Mouse (Mus musculus) adrenal gland, postnatal 14 days (tissue): ENCODE results near the gene Ttn. TPM values are rescaled to one million over a fixed set of nuclear protein-coding genes. Genes with fewer than 3 reads are reported as not detected.

ENCODE experiments used
- DNase-seq: peaks from one replicate; pipeline ENCODE4 v3.0.0; 2021; ENCODE audit warnings: mixed read lengths
- total RNA-seq: library from RNA; stranded (reverse); gene quantifications from 2 replicates; pipeline ENCODE4 v1.2.3, GENCODE M21; 2021

Gene Ttn
- total RNA-seq, 1 experiment from 2014 or later = 0.37 TPM

DNA sequence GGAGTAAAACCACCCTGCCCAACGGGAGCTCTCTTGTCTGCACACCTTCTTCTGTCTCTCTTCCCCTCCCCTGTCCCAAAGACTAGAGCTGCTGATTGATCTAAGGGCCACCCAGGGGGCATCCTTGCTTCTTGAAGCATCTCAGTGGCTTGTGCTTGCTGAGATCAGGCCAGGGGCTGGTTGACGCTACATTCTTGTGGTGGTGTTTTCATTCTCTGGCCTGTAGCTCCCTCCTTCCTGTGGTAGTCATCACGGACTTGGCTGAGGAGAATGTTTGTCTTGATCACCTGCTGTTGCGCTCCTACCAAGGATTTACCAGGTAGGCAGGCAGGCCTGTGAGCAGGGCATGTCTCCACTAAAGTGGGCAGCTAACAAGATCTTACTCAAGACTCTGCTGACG lies 279.6 kb downstream of the Ttn start:
- no peak for DNase-seq

DNA sequence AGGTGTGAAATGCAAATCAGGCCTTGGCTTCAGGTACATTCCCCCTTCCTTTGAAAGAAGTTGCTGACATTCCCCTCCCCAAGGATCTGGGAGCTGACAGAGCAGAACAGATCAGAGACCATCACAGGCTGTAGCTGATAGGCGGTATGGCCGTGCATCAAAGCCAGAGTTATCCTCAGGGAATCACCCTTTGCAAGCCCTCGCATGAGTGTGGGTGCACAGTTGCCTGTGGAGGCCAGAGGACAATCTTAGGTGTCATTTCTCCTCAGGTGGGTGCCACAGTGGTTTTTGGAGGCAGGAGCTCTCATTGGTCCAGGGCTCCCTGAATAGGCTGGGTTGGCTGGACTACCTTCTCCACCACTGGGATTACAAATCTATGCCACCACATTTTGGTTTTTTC lies 280.2 kb downstream of the Ttn start:
- DNase-seq = no peak

DNA sequence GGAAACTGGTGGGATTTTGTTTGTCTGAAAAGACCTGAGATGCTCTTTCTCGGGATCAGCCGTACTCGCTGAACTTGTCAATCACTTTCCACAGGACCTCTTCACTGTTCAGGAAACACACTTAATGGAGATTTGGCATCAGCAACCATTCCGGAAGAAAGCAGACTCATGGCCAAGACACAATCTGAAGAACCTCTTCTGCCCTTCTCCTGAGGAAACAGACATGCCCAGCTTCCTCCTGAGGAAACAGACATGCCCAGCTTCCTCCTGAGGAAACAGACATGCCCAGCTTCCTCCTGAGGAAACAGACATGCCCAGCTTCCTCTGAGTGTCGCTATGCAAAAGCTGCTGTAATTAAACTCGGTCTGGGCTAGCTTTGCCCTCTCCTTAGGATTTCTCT lies 287.1 kb downstream of the Ttn start:
- peak; percentile 9 for DNase-seq

DNA sequence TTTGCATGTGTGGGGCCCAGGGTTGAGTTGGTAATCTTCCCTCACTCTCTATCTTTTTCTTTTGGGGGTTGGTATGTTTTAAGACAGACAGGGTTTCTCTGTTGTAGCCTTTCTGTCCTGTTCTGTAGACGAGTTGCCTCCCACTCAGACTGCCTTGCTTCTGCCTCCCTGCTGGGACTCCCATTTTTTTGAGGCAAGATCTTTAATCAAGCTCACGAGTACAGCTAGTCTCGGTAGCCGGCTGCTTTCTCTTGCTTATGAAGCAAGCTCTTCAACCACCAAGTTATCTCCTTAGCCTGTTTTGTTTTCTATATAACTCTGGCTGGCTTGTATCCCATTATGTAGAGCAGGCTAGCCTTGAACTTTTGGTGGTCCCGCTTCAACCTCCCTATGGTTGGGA lies 288.6 kb downstream of the Ttn start:
- no peak for DNase-seq

DNA sequence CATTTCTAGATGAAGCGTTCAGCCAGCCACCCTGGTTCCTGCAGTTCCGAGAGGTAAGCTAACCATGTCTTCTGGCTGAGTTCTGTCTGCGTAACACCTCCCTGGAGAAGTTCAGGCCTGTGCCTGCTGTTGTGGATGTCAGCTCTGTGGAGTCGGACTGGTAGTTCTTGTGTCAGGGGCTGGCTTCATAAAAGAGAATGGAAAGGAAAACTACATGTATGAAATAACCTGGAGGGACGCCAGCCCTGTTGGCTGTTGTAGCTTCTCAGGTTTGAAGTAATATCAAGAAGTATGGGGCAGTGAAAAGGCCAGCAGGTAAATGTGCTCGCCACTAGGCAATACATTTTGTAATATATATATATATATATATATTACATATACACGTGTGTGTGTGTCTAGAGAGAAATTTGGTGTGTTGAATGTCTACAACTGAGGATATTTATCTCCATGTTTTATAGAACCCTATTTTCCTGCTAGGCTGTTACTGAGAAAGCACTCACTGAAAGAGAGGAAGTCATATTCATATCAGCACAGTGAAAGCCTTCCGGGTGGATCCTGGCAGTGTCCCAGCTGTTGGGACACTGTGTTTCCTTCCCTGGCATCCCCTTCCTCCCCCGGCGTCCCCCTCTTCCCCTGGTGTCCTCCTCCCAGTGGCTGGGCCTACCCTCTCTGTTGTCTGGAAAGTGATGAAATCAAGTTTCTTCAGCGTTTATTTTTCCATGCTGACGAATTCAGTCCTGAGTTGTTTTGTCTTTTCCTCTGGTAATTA lies 291.7 kb downstream of the Ttn start:
- DNase-seq = peak; percentile 73

DNA sequence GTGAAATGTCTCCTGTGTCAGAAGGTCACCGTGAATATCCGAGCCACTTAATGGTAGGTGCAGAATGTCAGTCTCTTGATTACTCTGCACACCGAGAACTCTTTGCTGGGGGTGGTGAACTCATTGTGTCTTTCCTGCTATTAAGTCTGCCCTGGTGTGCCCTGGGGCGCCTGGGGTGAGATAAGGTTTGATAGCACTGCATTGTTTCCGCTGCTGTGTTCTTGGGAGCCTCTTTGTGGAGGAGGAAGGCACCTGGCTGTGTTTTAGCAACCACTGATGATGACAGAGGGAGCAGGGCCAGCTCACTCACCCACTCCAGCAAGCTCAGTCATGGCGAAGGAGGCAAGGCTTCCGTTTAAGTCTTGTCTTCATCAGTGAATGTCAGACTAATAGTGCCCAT lies 294.2 kb downstream of the Ttn start:
- peak; percentile 11 for DNase-seq

DNA sequence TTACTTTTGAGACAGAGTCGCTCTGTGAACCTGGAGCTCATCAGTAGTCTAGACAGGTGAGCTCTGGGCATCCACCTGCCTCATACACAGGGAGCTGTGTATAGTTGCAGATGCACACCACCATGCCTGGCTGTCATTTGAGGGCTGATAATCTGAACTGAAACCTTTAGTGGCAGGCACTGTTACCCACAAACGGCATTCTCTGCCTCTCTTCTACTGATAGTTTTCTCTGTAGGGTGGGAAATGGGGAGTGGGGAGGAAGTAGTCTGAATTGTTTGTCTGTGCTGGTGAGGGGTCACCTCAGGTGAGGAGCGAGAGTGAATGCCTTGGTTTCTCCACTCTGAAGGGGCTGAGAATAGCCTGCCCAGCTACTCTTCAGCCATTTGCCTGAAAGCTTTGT lies 294.7 kb downstream of the Ttn start:
- no peak for DNase-seq

DNA sequence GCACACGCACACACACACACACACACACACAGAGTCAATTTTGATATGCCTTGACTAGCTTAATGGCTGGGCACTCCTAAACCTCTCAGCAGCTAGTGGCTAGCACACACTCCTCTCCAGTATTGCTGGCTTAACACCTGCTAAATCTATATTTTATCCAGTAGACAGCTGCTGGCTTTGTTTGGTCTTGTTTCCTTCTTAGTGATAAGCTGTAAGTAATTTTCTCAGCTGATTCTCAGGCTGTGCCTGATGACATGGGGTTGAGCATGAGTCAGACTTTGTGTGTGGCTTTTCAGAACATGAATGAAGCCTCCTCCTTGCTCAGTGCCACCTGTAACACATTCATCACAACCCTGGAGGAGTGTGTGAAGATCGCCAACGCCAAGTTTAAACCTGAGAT lies 295.4 kb downstream of the Ttn start:
- no peak for DNase-seq

DNA sequence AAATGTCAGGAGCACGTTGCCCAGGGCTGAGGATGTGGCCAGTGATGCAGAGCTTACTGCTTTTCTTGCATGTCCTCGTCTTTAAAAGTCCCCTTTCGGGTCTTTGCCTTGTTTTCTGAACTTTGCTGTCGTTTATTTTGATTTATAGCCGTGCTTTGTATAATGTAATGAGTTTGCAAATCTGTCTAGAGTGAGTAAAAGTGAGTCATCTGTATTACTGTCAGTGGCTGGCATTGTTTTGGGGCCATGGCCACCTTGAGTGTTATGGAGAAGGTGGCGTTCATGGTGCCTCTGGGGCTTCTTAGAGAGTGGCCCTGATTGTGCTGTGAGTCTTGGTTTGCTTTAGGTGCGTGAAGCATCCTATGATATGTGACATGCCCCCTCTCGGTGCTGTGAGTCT lies 300.0 kb downstream of the Ttn start:
- DNase-seq = peak; percentile 19

DNA sequence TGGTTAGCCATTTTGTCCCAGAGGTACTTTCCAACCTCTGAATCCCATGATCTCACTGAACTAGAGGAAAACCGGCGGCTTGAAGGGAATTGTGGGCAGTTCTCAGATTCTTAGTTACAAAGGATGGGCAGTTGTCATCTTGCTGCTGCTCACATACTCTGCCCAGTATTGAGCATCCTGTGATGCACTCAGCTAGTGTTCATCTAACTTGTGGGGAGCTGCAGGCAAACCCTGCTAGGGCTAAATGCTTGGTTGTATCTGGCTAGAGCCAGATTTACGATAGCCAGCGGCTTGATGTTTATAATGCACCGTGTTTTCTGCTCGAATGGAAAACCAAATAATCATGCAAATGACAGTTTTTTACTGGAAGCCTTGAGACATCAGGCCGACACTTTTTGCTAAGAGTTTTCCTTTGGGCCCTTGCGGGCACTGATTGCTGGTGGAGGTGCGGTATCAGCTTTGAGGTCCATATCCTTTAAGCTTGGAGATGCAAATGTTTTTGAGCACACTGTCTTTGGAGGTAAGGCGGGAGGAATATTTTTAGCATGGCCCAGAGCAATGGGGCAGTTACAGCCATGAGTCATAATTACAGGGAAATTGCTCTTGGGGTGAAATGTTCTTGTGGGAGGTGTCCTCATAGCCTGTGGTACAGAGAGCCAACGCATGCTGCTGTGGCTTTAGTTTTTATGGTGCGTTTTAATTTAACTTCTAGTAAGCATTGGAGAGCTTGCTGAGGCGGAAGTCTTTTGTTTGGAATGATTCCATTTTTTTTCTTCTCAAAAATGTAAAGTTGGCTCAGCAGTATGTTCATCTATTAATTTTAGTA lies 305.7 kb downstream of the Ttn start:
- no peak for DNase-seq

DNA sequence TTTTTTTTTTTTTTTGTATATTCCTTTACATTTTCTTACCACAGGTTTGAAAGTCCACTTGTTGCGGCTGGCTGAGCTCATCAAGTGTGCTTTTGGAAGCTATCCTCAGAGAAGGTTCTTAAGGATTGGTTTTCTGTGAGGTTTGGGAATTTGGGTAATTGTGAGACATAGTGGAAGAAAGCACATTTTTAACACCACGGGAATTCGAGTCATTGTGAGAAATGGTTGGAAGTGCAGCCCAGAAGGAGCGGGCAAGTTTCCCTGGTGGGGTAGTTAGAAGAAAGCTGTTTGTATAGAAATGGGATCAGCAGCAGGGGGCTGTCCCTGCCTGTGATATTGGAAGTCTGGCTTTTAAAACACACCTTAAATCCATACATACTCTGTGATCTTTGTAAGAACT lies 306.4 kb downstream of the Ttn start:
- DNase-seq = no peak

DNA sequence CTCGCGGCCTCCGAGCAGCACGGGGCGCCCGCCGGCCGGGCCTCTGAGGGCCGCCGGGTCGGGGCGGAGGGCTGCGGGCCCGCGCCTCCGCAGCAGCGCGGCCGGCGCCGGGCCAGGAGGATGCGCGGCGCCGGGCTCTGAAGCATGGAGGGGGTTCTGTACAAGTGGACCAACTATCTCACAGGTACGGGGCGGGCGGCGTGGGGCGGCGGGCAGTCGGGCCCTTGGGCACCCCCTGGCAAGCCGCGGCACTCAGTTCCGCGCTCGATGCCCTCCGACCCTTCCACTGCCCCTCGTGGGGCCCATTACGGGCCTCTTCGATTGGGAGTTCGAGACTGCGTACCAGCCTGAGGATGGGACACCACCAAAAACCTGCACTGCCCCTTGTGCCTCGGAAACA lies 306.9 kb downstream of the Ttn start:
- DNase-seq = no peak

DNA sequence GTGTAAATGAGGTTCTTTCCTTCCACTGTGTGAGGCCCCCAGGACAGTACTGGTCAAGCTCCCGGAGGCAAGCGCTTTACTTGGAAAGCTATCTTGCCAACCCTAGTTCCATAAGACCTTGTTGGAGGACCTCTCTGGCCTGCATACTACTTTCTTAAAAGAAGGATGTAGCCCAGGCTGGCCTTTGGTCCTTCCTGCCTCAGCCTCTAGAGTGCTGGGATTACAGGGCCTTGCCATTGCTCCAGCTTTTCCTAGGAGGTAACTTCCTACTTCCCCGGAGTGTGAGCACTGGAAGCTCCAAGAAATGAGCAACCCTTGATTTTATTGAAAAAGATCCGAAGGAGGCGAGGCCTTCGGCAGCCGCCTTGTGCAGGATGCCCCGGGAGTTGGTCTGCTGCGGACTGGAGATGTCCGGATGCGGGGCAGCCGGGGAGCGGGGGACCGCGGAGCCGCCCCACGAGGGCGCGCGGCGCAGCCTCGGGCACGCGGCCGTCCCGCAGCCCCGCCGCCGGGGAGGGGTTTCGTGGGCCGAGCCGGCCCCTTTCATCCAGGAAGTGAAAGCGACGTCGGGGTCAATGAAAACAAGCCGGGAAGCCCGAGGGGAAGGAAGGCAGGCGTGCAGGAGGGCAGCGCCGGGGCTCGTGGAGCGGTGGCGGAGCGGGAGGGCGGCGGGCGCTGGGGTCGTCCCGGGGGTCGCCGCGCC lies 307.5 kb downstream of the Ttn start, which contains the start of gene Plekha3:
TSS of gene Plekha3 (plus strand) at position 557 of the 703 bp plus-strand sequence.
- peak; percentile 93 for DNase-seq

DNA sequence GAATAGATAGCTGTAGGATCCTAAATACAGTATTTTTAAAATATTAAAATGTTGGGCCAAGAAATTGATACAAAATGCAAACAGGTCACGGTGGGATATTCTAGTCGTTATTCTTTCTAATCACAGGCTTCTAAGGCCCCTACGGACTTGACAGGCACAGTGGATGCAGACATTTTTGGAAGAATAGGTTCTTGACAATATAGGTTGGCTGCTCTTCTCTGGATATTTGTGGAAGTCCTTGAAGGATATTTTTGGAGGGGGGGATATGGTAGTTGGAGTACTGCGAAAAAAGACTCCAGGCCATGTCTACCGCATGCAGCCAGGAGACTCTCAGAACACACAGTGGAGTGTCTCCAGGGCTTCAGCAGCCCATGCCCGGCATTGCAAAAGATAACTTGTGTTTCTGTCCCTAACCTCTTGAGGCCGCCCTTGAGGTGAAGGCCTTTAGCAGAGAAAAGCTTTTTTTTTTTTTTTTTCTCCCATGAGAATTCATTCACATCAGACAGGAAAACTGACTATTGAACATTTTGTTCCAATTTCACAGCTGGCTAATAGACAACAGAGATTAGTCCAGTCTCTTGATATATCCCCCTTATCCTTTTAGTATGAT lies 308.8 kb downstream of the Ttn start:
- peak; percentile 78 for DNase-seq

DNA sequence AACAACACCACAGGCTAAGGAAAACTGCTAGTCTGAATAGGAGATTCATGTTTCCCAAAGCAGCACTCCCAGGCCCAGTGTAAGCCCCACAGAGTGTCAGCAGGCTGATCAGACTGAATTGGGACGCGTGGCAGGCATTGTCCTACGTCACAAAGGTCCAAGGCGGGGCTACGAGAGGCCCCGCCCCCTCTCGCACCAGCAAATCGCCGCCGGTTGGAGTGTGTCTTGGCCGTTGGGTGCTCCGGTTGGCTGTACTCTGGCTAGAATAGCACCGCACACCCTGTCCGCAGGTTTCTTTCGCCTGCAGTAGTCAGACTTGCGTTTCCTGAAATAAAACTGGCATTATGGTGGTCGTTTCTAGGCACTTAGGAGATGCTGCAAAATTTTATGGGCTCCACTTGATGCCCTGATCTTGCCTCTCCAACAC lies 309.4 kb downstream of the Ttn start, which contains the start of gene Fkbp7:
TSS of gene Fkbp7 (minus strand) at position 151 of the 427 bp plus-strand sequence.
- DNase-seq = peak; percentile 94

DNA sequence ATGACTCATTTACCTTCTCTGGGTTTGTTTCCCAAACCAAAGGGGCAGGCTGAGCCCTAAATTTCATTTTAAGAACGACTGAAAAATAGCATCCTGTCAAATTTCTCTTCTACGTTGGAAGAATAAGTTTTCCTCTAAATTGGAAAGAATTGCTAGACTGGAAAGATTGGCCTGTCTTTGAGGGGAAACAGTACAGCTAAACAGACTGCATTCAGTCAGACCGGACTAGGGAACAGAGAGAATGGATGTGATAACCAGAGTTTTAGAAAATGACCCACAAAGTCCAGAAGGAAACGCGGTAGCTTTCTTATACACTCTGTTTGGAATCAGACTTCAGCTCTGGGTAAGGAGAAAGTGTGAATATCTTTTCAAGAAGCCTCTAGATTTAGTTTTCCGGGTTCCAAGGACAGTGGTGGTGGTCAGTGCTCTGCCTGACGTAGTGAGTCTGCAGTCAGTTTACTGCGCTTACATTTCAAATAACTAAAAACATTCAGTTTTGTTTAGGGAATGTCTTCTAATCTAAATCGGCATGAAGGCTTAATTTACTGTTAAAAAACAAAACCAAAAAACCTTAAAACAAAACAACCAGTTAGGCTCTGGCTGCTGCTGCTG lies 310.1 kb downstream of the Ttn start:
- DNase-seq = no peak

DNA sequence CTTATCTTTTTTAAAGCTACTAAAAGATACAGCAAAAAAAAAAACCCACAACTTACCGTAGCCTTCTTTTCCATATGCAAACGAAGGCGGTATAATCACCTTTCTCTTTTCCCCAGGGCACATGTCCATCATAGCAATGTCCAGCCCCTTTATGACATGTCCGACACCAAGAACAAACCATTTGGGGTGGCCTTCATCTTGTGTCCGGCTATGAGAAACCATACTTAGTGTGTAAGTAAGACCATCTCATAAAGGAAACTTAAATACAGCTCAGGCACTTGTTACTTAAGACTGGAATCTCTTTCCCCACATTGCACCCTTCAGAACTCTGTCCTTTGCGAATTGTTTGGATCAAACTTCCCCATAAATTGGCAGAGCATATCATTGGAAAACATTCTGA lies 310.7 kb downstream of the Ttn start:
- no peak for DNase-seq

DNA sequence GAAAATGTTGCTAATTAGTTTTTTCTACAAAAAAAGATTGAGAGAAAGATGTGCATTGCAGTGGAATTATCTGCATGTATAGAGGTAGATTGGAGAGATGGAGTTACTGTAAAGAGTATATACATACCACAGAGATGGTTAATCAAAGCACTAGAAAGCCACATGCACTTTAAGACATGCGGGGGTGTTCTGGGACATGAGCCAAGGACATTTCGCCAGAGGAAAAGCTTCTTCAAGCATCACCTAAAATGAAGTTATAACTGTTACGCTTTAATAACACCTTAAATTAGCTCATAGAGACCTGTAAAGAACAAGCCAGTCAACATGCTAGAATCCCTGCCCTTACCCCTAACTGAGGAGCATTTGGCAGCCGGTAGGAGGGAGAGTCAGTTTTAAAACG lies 315.1 kb downstream of the Ttn start:
- DNase-seq = no peak

DNA sequence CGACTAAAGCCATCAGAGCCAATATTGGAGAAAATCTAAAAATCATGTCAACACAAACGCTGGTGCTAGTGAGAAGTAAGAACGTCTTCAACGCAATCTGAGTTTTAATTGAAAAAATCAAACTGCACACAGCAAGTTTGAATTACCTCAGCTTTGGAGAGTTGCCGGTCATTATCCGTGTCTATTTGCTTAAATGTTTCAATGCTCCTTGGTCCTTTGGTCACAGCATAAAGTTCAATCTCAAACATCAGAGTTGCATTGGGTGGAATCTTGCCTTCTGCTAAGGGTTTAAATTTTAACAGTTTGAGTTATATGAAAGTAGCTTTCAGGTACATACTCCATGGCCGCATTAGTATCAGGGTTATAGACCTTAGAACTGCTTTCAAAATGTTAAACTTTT lies 316.8 kb downstream of the Ttn start:
- no peak for DNase-seq

DNA sequence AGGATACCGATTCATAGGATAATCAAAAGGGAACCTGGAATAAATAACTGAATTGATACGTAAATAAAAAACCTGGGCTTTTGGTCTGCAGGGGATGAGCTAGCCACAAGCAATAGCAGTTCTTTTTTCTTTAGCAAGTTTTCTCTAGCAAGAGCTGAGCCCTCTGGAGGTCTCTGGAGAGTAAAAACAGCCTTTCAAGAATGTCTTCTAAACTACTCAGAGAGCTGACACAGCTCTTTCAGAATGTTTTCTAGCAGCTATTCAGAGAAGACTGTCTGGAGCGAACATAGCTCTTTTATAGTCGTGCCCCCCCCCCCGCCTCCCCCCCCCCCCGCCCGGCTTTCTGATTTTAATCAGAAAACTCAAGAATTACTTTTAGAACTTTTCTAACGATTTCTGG lies 322.9 kb downstream of the Ttn start:
- DNase-seq = no peak

DNA sequence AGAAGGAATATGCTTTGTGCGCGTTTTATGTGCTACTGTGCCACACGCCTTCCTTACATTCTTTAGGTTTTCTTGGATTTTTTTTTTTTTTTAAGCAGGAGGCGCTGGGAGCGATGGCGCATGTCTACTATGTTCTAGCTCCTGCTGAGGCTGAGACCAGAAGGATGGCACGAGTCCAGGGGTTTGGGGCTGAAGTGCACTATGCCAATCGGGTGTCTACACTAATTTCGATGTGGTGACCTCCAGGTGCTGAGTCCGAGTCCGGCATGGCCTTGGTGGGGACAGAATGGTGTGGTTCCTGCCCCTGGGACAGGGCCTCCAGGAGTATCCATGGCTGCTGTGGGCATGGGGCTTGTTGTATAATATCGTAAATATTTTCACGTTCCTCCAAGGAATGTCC lies 323.8 kb downstream of the Ttn start:
- no peak for DNase-seq

DNA sequence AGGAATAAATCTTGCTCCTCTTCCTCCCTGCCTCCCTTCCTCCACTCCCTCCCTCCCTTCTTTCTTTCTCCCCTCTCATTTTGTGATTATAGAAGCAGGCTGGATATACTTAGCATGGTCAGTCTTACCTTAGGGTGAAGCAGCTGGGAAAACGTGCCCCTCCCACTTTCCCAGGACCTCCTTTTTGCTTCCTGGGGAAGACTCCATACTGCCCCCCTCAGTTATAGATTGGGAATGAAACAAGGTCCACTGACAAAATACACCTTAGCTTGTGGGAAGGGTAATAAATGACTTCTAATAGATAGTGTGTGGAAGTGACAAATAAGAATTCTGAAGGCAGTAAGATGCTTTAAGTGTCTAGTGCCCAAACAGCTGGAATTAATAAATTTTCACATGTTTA lies 326.4 kb downstream of the Ttn start:
- peak; percentile 33 for DNase-seq
